Mouse (Mus musculus) kidney, adult 18-20 months (tissue): ENCODE data around the gene Ube2o.
"Not testable (repeated sequence)": the region's sequence is repeated elsewhere in the genome, so short reads cannot be mapped to it uniquely, and the experiment has no call there.

Experiments
- DNase-seq: peaks from one replicate; pipeline ENCODE4 v3.0.0; 2021

The Ube2o gene

DNA sequence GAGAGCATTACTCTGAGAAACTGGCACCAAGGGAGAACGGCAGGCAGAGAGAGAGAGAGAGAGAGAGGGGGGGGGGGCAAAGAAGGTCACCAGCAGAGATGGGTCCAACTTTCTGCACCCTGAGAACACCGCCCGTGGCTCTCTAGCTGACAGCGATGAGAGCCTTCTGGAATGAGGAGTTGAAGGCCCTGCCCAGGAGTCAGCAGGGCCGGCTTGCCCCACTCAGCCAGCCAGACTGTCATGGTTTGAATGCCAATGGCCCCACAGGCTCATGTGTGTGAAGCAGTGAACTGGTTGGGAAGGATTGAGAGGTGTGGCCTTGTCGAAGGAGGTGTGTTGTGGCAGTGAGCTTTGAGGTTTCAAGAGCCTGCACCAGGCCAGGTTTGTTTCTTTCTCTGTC lies 32.0 kb upstream of the Ube2o start:
- DNase-seq: no peak

DNA sequence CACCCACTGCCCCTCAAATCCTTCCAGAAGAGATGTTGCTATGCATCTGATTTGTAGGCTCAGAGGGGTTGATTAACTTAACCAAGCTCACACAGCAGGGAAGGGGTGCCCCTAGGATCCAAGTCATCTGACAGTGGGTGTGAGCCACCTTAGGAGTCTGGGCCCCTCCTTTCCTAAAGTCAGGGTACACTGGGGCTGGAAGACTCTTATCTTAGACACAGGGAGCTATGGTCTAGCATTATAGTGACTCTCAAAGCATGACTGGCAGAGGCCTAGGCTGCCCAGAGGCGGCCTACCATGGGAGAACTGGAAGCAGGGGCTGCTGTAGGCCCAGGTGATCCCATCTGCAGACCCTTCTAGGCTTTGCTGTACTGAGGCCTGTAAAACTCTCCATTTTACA lies 31.3 kb upstream of the Ube2o start:
- no peak for DNase-seq

DNA sequence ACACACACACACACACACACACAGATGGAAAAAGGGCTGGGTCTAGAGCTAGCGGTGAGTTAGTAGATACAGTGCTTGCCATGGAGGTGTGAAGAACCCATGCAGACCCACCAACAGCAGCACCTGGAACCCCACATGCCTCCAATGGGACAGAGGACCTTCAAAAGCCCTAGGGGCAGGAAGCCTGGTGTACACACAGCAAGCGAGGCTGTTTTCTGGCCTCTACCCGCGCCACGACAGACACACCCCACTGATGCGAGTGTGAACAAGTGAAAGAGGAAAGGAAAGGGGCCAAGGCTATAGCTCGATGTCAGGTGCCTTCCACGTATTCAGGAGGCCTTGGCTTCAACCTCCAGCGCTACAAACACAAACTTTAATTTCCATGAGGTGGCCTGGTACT lies 30.6 kb upstream of the Ube2o start:
- no peak for DNase-seq

DNA sequence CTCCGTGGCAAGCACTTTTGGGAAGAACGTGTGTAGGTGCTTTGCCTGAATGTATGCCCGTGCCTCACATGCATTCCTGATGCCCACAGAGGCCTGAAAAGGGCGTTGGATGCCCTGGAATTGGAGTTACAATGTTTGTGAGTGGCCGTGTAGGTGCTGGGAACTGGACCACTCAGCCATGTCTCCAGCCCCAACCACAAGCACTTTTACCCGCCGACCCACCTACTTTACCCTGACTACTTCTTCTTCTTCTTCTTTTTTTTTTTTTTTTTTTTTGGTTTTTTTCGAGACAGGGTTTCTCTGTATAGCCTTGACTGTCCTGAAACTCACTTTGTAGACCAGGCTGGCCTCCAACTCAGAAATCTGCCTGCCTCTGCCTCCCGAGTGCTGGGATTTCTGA lies 29.9 kb upstream of the Ube2o start:
- DNase-seq: not testable (repeated sequence)

DNA sequence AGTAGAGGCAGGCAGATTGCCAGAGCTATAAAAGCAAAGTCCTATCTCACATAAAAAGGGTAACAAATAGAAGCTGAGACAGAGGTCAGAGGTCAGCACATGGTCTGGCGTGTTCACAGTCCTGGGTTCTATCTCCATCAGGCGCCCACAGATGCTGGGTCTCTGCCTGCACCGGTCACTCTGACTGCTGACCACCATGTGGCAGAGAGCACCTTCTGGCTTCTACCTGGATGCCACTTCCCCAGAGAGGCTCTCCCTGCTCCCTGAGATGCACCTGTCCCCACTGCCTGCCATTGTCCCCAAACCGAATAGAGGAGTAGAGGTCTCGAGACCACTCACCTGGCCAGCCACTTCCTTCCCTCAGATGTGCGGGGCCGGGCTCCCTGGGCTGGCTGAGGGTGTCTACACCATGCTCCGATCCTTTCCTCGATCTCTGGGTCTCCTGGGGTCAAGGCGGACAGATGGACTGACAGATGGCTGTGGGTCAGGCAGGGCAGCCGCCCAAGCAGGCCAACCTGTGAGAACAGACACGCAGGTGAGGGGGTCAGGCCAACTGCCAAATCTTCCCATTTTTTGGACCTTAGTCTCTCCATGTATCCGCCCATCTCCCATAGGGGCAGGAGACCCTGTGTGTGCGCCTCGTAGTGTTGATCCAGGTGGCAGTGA lies 28.9 kb upstream of the Ube2o start:
- no peak for DNase-seq

DNA sequence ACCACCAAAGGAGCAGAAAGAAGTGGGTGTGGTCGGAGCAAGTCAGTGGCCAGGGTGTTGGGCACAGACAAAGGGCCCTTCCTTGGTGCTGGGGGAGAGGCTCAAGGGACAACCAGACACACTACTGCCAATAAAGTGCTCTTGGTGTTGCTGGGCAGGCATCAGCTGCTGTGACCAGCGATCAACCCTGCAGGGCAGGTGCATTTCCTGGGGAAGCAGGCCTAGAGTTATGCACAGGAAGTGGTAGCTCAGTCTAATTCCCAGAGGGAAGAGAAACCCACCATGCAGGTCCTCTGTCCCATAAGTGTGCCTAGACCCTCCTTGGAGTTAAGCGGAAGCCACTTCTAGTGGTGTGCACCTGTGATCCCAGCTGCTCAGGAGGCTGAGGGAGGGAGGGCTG lies 26.5 kb upstream of the Ube2o start:
- no peak for DNase-seq

DNA sequence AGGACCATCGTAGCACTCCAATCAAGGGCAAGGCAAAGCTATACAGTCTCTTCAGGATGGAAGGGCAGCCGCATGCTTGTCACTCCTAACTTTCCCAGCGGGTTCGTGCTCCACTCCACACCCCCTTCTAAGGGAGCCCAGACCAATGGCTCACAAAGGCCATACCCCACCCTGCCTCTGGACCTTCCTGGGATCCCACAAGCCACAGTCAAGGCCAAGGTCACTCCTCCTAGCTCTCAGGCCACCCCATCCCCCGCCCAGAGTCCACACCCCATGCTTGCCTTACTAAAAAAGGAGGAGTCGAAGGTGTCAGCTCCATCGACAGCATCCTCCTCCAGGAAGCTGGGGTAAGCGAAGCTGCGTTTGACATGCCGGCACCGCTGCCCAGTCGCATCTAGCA lies 22.9 kb upstream of the Ube2o start:
- no peak for DNase-seq

DNA sequence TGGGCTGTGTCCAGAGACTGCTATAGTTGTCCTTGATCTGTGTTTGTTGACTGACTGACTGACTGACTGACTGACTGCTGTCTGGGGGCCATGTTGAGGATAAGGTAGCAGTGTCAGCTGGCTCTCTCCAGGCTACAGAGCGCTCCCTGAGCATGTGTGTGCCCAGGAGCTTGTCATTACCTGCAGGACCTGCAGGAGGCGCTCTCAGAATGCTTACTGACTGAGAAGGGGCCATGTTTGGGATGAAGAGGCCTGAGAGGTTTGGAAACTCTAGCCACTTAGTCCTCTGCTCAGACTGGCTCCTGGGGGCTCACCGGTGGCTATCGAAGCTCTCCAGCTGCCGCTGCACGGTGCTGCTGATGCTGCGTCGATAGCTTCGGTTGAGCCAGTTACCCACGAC lies 22.1 kb upstream of the Ube2o start:
- no peak for DNase-seq

DNA sequence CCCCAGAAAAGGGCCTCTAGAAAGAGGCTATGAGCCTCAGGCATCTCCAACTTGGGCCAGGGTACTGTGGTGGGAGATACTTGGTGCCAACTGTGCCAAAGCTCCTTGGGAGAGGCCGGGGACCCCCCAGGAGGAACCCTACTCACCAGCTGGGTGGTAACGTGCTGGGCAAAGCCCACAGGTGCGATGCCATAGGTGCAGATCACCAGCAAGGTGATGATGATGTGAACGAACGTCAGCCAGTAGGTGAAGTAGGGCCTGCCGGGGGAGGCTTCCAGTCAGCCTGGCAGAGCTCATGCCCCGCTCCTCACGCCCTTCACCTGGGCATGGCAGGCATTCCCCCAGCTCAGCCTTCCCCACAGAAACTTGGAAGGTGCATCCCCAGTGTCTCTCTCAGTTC lies 20.8 kb upstream of the Ube2o start:
- DNase-seq: no peak

DNA sequence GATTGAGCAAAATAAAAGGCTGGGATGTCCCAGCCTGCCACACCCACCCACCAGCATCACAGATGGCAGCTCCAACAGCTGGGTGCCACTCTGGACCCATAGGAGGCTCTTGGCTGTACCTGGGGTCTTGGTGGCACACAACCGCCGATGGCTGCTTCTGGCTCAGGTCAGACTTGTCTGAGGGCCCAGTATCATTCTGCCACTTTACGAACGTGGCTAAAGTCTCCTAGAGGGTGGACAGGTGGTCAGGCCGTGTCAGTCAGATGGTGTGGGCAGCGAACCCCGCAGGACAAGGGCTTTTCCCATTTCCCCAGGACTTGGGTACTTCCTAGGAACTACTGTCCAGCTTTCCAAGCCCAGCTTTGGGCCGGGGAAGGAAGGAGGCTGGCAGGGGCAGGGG lies 19.9 kb upstream of the Ube2o start:
- DNase-seq: no peak

DNA sequence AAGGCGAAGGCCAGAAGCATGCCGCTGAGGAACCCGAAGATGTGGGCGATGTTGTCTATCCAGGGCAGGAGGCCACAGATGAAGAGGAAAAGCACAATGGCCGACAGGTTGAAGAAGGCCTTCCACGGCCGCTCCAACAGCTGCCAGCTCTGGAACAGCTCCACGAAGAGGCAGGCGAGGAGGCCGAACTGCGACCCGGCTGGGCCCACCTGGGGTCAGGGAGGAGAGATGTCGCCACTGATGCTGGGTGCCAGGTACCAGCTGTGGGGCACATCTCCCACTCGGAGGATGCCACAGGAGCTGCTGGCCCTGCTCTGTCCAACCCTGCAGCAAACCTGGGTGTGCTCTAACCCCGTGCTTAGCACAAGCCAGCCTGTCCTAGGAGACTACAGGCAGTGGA lies 18.0 kb upstream of the Ube2o start:
- DNase-seq: no peak

DNA sequence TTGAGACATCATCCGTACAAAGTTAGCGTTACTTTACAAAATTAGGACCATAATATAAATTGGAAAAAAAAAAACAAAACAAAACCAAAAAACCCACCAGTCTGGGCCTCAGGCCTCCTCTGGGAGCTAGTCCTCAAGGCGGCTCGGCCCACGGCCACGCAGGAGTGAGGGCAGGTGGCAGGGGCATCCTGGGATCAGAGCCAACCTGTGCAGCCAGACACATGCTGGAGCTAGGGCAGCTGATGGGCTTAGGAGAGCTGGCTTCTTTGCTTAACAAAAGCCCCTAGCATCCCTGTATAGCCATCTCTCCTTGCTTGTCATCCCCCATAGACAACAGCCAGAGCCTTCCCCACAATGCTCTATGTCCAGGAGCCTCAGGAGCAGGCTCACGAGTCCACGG lies 16.9 kb upstream of the Ube2o start:
- DNase-seq: no peak

DNA sequence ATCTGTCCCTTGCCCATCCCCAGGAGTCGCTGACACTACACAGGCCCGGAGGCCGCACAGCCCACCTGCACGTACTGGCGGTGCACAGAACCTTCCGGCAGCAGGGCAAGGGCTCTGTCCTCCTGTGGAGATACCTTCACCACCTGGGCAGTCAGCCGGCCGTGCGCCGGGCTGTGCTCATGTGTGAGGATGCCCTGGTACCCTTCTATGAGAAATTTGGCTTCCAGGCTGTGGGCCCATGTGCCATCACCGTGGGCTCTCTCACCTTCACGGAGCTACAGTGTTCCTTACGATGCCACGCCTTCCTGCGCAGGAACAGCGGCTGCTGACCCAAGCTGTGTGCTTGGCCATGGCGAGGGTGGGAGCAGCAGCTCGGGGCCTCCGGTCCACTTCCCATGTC lies 15.5 kb upstream of the Ube2o start:
- DNase-seq: no peak

DNA sequence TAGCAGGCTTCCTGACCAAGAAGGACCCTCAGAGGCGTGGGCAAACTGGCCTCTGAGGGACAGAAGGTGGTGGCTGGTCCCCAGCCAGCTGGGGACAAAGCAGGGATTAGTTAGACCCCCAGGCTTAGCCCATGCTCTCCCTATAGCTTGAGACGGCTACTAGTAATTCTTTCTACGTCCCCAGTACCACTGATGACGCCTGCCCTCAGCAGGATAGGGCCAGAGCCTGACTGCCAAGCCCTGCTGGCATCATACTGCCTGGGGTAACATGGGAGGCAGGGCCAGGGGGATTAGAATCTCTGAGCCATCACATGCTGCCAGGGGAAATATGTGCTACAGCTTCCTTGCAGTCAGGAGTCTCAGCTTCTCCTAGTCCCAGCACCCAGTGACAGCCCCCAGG lies 12.1 kb upstream of the Ube2o start:
- no peak for DNase-seq

DNA sequence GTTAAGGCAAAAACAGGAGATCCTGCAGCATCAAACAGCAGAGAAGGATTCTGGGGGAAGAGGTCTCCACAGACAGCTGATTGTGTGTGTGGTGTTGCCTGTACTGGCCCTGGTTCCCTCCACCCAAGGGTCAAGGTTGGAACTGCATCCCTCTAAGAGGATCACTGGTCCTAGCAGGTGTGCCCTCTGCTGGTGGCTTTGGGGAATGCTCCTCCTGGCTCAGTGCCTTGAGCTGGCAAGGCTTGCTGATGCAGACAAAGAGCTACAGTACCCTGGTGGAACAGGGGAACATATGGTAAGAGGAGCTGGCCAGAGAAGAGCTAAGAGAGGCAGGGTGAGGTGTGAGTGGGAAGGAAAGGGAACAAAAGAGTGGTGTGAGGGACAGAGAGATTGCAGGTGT lies 11.2 kb upstream of the Ube2o start:
- peak; percentile 97 for DNase-seq

DNA sequence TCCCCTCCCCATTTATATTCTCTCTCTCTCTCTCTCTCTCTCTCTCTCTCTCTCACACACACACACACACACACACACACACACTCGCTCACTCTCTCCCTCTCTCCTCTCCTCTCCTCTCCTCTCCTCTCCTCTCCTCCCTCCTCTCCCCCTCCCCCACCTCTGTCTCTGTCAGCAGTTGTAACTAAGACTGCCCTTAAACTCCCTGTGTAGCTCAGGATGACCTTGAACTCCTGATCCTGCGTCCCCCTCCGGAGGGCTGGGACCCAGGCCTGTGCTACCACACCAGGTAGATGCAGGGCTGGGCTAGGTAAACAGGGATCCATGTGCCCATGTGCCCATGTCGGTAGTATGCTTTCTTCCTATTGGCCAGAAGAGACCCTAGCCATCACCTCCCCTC lies 10.4 kb upstream of the Ube2o start:
- DNase-seq: no peak

DNA sequence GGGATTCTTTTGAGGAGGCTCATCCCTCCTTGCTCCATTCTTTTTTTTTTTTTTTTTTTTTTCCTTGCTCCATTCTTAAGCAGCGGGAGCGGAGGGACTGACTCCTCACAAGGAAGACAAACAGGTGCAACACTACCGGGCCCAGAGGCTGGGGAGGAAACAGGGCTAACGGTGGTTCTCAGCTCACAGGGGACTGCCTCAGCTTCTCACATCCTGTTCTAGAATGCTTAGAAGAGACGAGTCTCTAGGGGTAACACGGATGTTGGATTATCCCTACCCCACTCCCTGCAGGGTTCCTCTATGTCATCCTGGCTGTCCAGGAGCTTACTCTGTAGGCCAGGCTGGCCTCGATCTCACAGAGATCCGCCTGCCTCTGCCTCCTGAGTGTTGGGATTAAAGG lies 8.3 kb upstream of the Ube2o start:
- no peak for DNase-seq

DNA sequence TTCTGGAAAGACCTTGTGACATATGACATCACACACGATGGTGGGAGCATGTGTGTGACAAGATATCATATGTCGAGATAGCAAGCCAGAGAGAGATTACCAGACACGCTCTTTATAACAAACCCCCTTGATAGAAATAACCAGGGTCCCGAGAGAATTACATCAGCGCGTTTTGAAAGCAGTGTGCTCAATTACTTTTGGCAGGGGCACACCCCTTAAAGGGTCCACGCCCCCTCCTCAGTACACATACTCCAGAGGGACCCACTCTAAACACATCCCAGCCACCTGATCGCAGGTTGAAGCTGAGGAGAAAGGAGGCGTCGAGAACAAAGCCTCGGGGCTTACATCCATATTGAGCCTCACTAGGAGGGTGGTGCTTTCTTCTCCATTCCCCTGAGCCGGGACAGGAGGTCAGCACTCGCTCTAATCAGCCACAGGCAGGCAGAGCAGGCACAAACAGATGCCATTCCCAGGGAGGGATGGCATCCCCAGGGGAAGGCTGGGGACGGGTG lies 7.8 kb upstream of the Ube2o start:
- DNase-seq: no peak

DNA sequence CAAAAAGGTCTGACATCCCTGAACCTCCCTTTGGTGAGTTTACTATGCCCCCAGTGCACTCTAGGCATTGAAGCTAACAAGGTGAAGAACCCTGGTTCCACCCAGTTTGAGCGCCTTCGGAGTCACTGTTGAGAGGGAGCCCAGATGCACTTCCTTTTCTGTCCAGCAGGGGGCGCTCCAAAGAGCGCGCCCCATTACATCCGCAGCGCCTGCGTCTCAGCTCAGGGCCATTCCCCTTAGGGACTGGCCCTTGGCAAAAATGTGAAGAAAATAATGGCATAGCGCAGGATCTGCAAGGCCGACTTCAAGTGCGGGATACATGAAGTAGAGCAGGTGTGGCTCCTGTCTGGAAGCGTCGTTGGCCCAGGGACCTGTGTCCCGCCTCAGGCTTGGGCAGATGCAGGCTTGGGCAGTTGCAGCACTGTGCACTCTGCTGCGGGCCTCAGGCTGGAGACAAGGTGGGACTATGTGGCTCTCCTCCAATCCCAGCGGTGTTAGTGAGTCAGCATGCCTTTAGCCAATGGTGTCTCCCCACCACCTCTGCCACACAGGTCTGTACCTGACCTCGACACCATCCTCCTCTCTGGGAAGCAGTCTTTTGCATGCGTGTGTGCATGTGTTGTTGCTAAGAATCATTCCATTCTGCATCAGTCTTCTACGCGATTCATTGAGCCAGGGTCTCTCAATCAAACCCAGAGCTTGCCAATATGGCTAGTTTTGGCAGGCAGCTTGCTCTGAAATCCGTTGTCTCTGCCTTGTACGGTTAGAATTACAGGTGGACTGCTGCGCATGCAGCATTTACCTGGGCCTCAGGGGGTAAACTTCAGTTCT lies 5.8 kb upstream of the Ube2o start:
- peak; percentile 82 for DNase-seq

DNA sequence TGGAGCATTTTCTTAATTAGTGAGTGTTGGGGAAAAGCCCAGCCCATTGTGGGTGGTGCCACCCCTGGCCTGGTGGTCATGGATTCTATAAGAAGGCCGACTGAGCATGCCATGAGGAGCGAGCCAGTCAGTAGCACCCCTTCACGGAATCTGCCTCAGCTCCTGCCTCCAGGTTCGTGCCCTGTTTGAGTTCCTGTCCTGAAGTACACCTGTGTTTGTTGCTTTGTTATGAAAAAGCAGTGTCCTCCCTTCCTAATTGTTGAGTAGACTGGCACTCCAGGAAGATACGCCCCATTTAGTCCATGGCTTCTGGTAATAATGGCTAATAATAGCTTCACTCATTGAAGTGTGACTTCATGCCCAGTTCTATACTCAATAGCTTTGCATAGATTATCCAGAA lies 5.1 kb upstream of the Ube2o start, which contains the start of gene Aanat:
Gene Aanat (plus strand): TSS at position 123 of the 400 bp plus-strand sequence.
- no peak for DNase-seq

DNA sequence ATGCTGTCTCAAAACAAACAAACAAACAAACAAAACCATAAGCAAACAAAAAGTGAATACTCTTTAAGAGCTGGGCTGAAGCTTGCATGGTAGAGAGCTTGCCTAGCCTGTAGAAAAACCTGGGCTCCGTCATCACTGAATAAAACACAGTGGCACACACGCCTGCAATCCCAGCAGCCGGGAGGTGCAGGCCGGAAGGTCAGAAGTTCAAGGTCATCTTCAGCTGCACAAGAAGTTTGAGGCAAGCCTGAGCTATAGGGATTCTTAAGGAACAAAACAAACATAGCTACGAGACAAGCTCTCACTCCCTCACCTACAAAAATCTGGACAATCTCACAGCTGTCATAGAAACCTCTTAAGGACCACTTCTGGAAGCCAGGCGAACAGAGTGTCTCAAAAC lies 4.4 kb upstream of the Ube2o start:
- DNase-seq: no peak

DNA sequence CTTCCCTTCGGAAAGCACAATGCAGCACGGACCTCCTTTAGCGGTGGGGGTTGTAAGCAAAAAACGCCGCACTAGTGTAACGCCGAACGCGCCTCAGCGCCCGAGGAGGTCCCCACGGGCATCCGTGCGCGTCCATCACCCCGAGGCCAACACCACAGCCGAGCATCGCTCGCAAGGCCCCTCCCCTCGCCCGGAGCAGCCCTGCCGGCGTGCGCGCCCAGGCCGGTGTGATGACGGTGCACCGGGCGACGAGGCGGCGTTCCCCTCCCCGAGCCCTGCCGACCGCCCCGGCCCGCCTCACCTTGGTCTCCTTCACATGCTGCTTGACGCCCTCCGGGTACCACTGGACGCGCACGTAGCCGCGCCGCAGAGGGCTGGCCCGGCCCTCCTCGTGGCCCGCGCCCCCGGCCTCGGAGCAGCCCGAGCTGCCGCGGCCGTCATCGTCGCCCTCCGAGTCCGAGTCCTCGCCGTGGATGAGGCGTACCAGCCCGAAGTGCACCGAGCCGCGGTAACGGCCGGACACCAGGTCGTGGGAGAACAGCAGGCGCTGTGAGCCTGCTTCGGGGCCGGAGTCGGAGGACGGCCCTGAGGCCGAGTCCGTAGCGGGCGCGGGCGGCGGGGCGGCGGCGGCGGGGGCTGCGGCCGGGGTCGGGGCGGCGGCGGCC lies 404 bp downstream of the Ube2o start:
- peak; percentile 58 for DNase-seq

DNA sequence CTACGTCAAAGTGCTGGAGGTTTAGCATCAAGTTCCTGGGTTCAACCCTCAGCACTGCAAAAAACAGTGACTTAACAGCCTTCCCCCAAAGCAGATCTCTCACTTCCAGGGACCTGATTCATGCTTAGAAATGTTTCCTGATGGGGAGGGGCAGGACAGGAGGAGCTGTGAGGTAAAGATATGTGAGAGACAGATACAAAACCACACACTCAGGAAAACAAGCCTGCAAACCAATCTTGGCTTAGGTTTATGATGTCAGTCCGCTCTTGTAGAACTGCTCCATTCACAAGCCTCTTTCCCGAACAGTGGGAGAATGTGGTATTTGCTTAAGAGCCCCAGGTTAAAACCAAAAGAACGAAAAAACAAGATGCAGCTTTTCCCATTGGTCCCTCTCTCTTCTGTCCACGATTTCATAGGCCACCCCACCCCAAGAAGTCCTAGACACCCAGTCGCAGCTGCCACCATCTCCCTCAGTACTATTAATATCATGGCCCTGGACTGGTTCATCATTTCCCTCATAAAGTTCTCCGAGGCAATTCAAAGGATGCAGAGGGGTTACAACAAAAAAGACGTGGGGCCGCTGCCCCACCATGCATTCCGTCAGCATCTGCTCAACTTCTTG lies 1.1 kb downstream of the Ube2o start:
- DNase-seq: no peak

DNA sequence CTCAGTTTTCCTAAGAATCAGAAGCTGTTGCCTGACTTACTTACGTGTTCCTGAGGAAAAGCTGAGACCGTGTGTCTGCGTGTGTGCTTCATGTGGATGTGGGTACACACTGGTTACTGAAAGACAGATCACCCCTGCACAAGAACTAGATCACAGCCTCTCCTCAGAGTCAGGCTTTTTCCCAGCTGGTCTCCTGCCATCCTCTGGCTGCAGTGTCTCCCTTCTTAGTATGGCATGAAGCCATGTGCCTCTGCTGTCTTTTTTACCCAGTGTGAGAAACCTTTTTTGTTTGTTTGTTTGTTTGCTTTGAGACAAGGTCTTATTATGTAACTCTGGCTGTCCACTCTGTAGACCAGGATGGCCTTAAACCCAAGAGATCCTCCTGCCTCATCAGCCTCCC lies 2.0 kb downstream of the Ube2o start:
- DNase-seq: no peak
